Mouse (Mus musculus): ENCODE results near the gene 4930519P11Rik.

The 4930519P11Rik gene

GRCm38 (mm10) chr2:154633039-154633742, 20.0 kb upstream of the 4930519P11Rik start:
- in situ Hi-C loops (cut with MboI; ENCODE audit: low sequenced_read_pairs), result no loop called here

GRCm38 (mm10) chr2:154632203-154632780, 19.1 kb upstream of the 4930519P11Rik start:
- in situ Hi-C loops (cut with MboI; ENCODE audit: low sequenced_read_pairs), result no loop called here

- in situ Hi-C loops (cut with MboI; ENCODE audit: low sequenced_read_pairs), result no loop called here
These were observed 17.3 kb upstream of the 4930519P11Rik start for GRCm38 (mm10) chr2:154630531-154630930.

GRCm38 (mm10) chr2:154624137-154624536, 10.9 kb upstream of the 4930519P11Rik start:
- in situ Hi-C loops (cut with MboI; ENCODE audit: low sequenced_read_pairs), result no loop called here

GRCm38 (mm10) chr2:154621684-154622083, 8.4 kb upstream of the 4930519P11Rik start:
- in situ Hi-C loops (cut with MboI; ENCODE audit: low sequenced_read_pairs), result no loop called here

GRCm38 (mm10) chr2:154617061-154617460, 3.8 kb upstream of the 4930519P11Rik start:
- in situ Hi-C loops (cut with MboI; ENCODE audit: low sequenced_read_pairs), result no loop called here

- in situ Hi-C loops (cut with MboI; ENCODE audit: low sequenced_read_pairs), result no loop called here
These were observed 2.4 kb upstream of the 4930519P11Rik start for GRCm38 (mm10) chr2:154615674-154616073.

GRCm38 (mm10) chr2:154614841-154615576, 1.8 kb upstream of the 4930519P11Rik start:
- in situ Hi-C loops (cut with MboI; ENCODE audit: low sequenced_read_pairs), result no loop called here

- in situ Hi-C loops (cut with MboI; ENCODE audit: low sequenced_read_pairs), result no loop called here
These were observed 4.0 kb downstream of the 4930519P11Rik start for GRCm38 (mm10) chr2:154609050-154609767.

GRCm38 (mm10) chr2:154606965-154607364, 6.3 kb downstream of the 4930519P11Rik start:
- in situ Hi-C loops (cut with MboI; ENCODE audit: low sequenced_read_pairs), result no loop called here

GRCm38 (mm10) chr2:154604156-154604555, 9.1 kb downstream of the 4930519P11Rik start:
- in situ Hi-C loops (cut with MboI; ENCODE audit: low sequenced_read_pairs), result no loop called here

- in situ Hi-C loops (cut with MboI; ENCODE audit: low sequenced_read_pairs), result no loop called here
These were observed 9.5 kb downstream of the 4930519P11Rik start, which contains the start of gene Pxmp4 for GRCm38 (mm10) chr2:154603638-154604153. Gene Pxmp4, minus strand, starts transcription at chr2:154603708.

- in situ Hi-C loops (cut with MboI; ENCODE audit: low sequenced_read_pairs), result no loop called here
These were observed 10.1 kb downstream of the 4930519P11Rik start for GRCm38 (mm10) chr2:154603007-154603637.

- in situ Hi-C loops (cut with MboI; ENCODE audit: low sequenced_read_pairs), result no loop called here
These were observed 11.9 kb downstream of the 4930519P11Rik start for GRCm38 (mm10) chr2:154601324-154601723.

- in situ Hi-C loops (cut with MboI; ENCODE audit: low sequenced_read_pairs), result no loop called here
These were observed 12.7 kb downstream of the 4930519P11Rik start for GRCm38 (mm10) chr2:154600586-154600985.

GRCm38 (mm10) chr2:154597399-154597798, 15.8 kb downstream of the 4930519P11Rik start:
- in situ Hi-C loops (cut with MboI; ENCODE audit: low sequenced_read_pairs), result no loop called here

GRCm38 (mm10) chr2:154595775-154596174, 17.5 kb downstream of the 4930519P11Rik start:
- in situ Hi-C loops (cut with MboI; ENCODE audit: low sequenced_read_pairs), result no loop called here

- in situ Hi-C loops (cut with MboI; ENCODE audit: low sequenced_read_pairs), result no loop called here
These were observed 20.2 kb downstream of the 4930519P11Rik start for GRCm38 (mm10) chr2:154593025-154593424.

GRCm38 (mm10) chr2:154591239-154591638, 22.0 kb downstream of the 4930519P11Rik start:
- in situ Hi-C loops (cut with MboI; ENCODE audit: low sequenced_read_pairs), result no loop called here

- in situ Hi-C loops (cut with MboI; ENCODE audit: low sequenced_read_pairs), result no loop called here
These were observed 24.2 kb downstream of the 4930519P11Rik start for GRCm38 (mm10) chr2:154589051-154589450.
